Mouse (Mus musculus): ENCODE measurements around the gene Ybx2. TPM values are rescaled to one million over a fixed set of nuclear protein-coding genes. Genes with fewer than 3 reads are reported as not detected.

Gene Ybx2
- total and polyA plus RNA-seq, 2 experiments from 2014 or later: 2.5 to 22.8 TPM

- no peak overlapping the region for H3K27ac ChIP-seq (ENCODE audit: low read depth, low read length)
- H3K36me3 ChIP-seq (ENCODE audit: insufficient read depth): no peaks in the 10 kb centered on the region
- ATAC-seq: no peak
- no peaks in the 10 kb centered on the region; the same call in 1 of the 2 replicates for H3K27me3 ChIP-seq (ENCODE audit: insufficient read depth, low read length)
- no peak overlapping the region for H3K4me3 ChIP-seq (ENCODE audit: low read depth, low read length)
- no peaks in the 10 kb centered on the region for H3K9me3 ChIP-seq (ENCODE audit: low read length)
- no peak for TF ChIP-seq CTCF (IDR thresholded peaks at IDR 0.05; ENCODE audit: low read depth)
- WGBS: 91% methylated on average over 17 of the region's 17 CpGs
- DNase-seq: no peak
- H3K4me2 ChIP-seq (ENCODE audit: low read depth): no peak overlapping the region
- H3K9ac ChIP-seq: no peak overlapping the region
- peaks cover 8% of the 10 kb centered on the region for H3K4me1 ChIP-seq (ENCODE audit: insufficient read depth)
These were observed 4.1 kb downstream of the Ybx2 start for GRCm38 (mm10) chr11:69939731-69940130.

GRCm38 (mm10) chr11:69940962-69941361 is 5.4 kb downstream of the Ybx2 start:
- Histone ChIP-seq H3K4me2 (ENCODE audit: low read depth) (no peak overlapping the region), H3K9me3 (ENCODE audit: low read length) (no peaks in the 10 kb centered on the region), H3K4me3 (ENCODE audit: low read depth, low read length) (no peak overlapping the region), H3K27ac (ENCODE audit: low read depth, low read length) (no peak overlapping the region), H3K4me1 (ENCODE audit: insufficient read depth) (peaks cover 8% of the 10 kb centered on the region), H3K9ac (no peak overlapping the region), H3K36me3 (ENCODE audit: insufficient read depth) (no peaks in the 10 kb centered on the region), H3K27me3 (ENCODE audit: insufficient read depth, low read length) (no peaks in the 10 kb centered on the region; the same call in 1 of the 2 replicates)
- ATAC-seq (no peak), DNase-seq (no peak)
- TF ChIP-seq CTCF (IDR thresholded peaks at IDR 0.05; ENCODE audit: low read depth): no peak
- WGBS: 73% methylated on average over 4 of the region's 4 CpGs

DNA sequence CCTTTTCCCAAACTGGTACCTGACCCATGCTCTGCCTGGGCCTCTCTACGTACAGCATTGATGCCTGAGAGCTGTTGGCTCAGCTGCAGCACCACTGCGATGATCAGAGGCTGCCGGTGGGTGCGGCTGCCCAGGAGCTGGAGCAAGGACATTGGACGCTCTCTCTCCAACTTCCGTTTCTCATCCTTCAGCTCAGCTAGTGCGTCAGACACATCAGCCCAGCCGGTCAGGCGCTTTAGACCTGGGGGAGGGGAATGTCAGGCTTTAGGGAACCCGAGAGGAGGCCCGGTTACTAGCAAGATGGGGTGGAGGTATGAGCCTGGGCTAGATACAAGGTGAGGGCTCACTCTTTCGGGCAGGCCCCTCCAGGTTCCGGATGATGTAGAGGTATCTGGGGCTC is 9.6 kb downstream of the Ybx2 start:
- ATAC-seq (no peak), DNase-seq (no peak)
- Histone ChIP-seq H3K9me3 (ENCODE audit: low read length) (no peaks in the 10 kb centered on the region), H3K4me3 (ENCODE audit: low read depth, low read length) (no peak overlapping the region), H3K4me2 (ENCODE audit: low read depth) (no peak overlapping the region), H3K9ac (no peak overlapping the region), H3K27me3 (ENCODE audit: insufficient read depth, low read length) (no peaks in the 10 kb centered on the region; the same call in 1 of the 2 replicates), H3K27ac (ENCODE audit: low read depth, low read length) (no peak overlapping the region), H3K4me1 (ENCODE audit: insufficient read depth) (no peaks in the 10 kb centered on the region), H3K36me3 (ENCODE audit: insufficient read depth) (no peaks in the 10 kb centered on the region)
- TF ChIP-seq CTCF (IDR thresholded peaks at IDR 0.05; ENCODE audit: low read depth): no peak
- 80% methylated on average over 13 of the region's 13 CpGs for WGBS

GRCm38 (mm10) chr11:69945997-69946891 is 10.6 kb downstream of the Ybx2 start:
- Histone ChIP-seq H3K36me3 (ENCODE audit: insufficient read depth) (no peaks in the 10 kb centered on the region), H3K9ac (no peak overlapping the region), H3K4me3 (ENCODE audit: low read depth, low read length) (no peak overlapping the region), H3K27me3 (ENCODE audit: insufficient read depth, low read length) (no peaks in the 10 kb centered on the region; the same call in 1 of the 2 replicates), H3K27ac (ENCODE audit: low read depth, low read length) (no peak overlapping the region), H3K4me2 (ENCODE audit: low read depth) (no peak overlapping the region), H3K9me3 (ENCODE audit: low read length) (no peaks in the 10 kb centered on the region), H3K4me1 (ENCODE audit: insufficient read depth) (no peaks in the 10 kb centered on the region)
- no peak for TF ChIP-seq CTCF (IDR thresholded peaks at IDR 0.05; ENCODE audit: low read depth)
- ATAC-seq (no peak), DNase-seq (no peak)
- 91% methylated on average over 18 of the region's 18 CpGs for WGBS

- WGBS: 3% methylated on average over 29 of the region's 29 CpGs
- Histone ChIP-seq H3K4me1 (ENCODE audit: insufficient read depth) (no peaks in the 10 kb centered on the region), H3K4me2 (ENCODE audit: low read depth) (peak overlapping the region; percentile 51), H3K9ac (peak overlapping the region; percentile 43), H3K27me3 (ENCODE audit: insufficient read depth, low read length) (no peaks in the 10 kb centered on the region; the same call in 1 of the 2 replicates), H3K27ac (ENCODE audit: low read depth, low read length) (no peak overlapping the region), H3K4me3 (ENCODE audit: low read depth, low read length) (peak overlapping the region; percentile 39), H3K36me3 (ENCODE audit: insufficient read depth) (no peaks in the 10 kb centered on the region), H3K9me3 (ENCODE audit: low read length) (no peaks in the 10 kb centered on the region)
- ATAC-seq (peak; percentile 26), DNase-seq (no peak)
- TF ChIP-seq CTCF (IDR thresholded peaks at IDR 0.05; ENCODE audit: low read depth): no peak
These were observed 11.9 kb downstream of the Ybx2 start for GRCm38 (mm10) chr11:69947337-69948065.

- Histone ChIP-seq H3K4me2 (ENCODE audit: low read depth) (peak within 1 kb of the TSS; percentile 51), H3K27ac (ENCODE audit: low read depth, low read length) (no peak within 1 kb of the TSS), H3K36me3 (ENCODE audit: insufficient read depth) (no peaks in the 10 kb centered on the region), H3K9ac (peak within 1 kb of the TSS; percentile 43), H3K9me3 (ENCODE audit: low read length) (no peaks in the 10 kb centered on the region), H3K4me1 (ENCODE audit: insufficient read depth) (no peaks in the 10 kb centered on the region), H3K27me3 (ENCODE audit: insufficient read depth, low read length) (no peaks in the 10 kb centered on the region; the same call in 1 of the 2 replicates), H3K4me3 (ENCODE audit: low read depth, low read length) (peak within 1 kb of the TSS; percentile 39)
- ATAC-seq: peak; percentile 94
- TF ChIP-seq CTCF (IDR thresholded peaks at IDR 0.05; ENCODE audit: low read depth): no peak
- peak; percentile 90 for DNase-seq
- WGBS: under 1% methylated on average over 34 of the region's 34 CpGs
These were observed 12.6 kb downstream of the Ybx2 start, which contains the start of gene Slc2a4 for GRCm38 (mm10) chr11:69948066-69948762. Gene Slc2a4 (minus strand): TSS chr11:69948188.
